Mouse (Mus musculus): ENCODE measurements around the gene Ntsr2. TPM values are rescaled to one million over a fixed set of nuclear protein-coding genes. Genes with fewer than 3 reads are reported as not detected.

Ntsr2 gene
- polyA plus RNA-seq, 1 experiment from 2014 or later, result not detected

DNA sequence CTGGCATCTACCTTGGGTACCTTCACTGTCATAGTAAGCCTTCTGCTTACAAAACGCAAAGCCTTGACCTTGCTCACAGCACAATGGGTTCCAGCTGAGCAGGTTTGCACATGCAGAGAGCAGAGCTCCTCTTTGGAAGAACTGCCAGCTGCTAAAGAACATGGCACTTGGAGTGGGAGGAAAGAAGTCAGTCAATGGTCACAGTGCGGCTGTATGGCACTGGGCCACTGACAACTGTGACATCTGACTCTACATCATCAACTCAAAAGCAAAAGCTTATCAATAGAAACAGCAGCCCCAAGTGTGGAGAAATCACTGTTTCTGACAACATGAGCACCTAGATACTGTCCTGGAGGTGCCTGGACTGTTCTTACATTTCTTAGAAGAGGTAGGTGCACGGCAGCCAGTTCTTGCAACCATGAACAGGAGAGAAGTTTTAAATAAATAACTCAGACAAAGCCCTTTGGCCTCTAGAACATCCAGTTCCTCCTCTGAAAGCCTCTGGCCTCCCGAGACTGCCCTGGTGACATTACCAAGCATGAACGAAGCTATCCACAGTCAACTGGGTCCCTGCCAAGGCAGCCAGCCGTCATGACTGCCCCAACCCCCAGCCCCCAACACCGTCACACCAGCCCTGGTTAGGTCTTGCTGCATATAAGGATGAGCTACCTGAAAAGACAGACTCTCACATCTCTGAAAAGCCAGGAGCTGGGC lies 22.9 kb upstream of the Ntsr2 start:
- DNase-seq (ENCODE audit: low spot score), result no peak
- Histone ChIP-seq H3K4me1 (ENCODE audit: control insufficient read depth, insufficient read depth, low read length) (no peaks in the 10 kb centered on the region), H3K36me3 (ENCODE audit: control insufficient read depth, insufficient read depth, low read length) (no peaks in the 10 kb centered on the region), H3K9me3 (ENCODE audit: control insufficient read depth, low read length) (no peaks in the 10 kb centered on the region), H3K27ac (ENCODE audit: low read depth, low read length) (no peak overlapping the region), H3K4me3 (ENCODE audit: low read depth, low read length) (no peak overlapping the region), H3K4me2 (ENCODE audit: low read depth) (no peak overlapping the region), H3K27me3 (ENCODE audit: control insufficient read depth, insufficient read depth, low read length) (no peaks in the 10 kb centered on the region), H3K9ac (ENCODE audit: low read length) (no peak overlapping the region)
- WGBS, result 80% methylated on average over 7 of the region's 7 CpGs
- ATAC-seq (ENCODE audit: insufficient read depth, low FRiP score, low TSS enrichment), result no peak

DNA sequence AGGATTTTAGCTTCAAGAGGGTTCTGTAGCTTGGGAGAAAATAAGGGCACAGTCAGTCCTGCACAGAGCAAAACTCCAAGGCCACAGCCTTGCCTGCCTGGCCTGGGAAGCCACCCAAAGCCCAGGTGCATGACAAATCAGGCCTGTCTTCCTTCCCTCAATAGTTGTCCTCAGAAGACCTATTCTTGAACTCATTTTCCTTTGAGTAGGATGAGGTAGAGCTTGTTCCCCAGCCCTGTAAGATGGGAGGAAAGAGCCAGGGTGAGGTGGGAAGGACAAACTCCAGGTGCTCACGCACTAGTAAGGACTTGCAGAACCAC lies 22.4 kb upstream of the Ntsr2 start:
- WGBS, result 100% methylated on average over 1 of the region's 1 CpGs
- no peak overlapping the region for H3K27ac ChIP-seq (ENCODE audit: low read depth, low read length)
- ATAC-seq (ENCODE audit: insufficient read depth, low FRiP score, low TSS enrichment), result no peak
- H3K36me3 ChIP-seq (ENCODE audit: control insufficient read depth, insufficient read depth, low read length), result no peaks in the 10 kb centered on the region
- H3K9ac ChIP-seq (ENCODE audit: low read length), result no peak overlapping the region
- no peaks in the 10 kb centered on the region for H3K4me1 ChIP-seq (ENCODE audit: control insufficient read depth, insufficient read depth, low read length)
- no peak for DNase-seq (ENCODE audit: low spot score)
- no peaks in the 10 kb centered on the region for H3K27me3 ChIP-seq (ENCODE audit: control insufficient read depth, insufficient read depth, low read length)
- no peak overlapping the region for H3K4me2 ChIP-seq (ENCODE audit: low read depth)
- H3K9me3 ChIP-seq (ENCODE audit: control insufficient read depth, low read length), result no peaks in the 10 kb centered on the region
- no peak overlapping the region for H3K4me3 ChIP-seq (ENCODE audit: low read depth, low read length)

DNA sequence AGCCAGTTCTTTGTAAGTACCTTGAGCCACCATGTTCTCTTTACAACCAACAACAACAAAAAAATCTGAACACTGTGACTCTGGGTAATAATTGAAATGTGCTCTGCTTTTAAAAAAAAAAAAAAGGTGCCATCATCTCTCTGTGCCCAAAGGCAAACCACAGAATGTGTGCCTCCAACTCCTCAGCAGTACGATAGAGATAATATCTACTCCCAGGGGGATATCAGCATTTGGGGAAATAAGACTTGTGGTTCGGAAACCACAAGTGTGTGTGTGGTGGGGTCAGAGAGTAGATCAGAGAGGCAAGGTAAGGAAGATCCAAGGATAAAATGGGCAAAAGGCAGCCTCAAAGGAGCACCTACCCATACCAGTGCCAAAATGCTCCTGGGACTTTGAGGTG lies 21.8 kb upstream of the Ntsr2 start:
- H3K9ac ChIP-seq (ENCODE audit: low read length), result no peak overlapping the region
- no peak overlapping the region for H3K4me3 ChIP-seq (ENCODE audit: low read depth, low read length)
- H3K36me3 ChIP-seq (ENCODE audit: control insufficient read depth, insufficient read depth, low read length), result no peaks in the 10 kb centered on the region
- no peaks in the 10 kb centered on the region for H3K4me1 ChIP-seq (ENCODE audit: control insufficient read depth, insufficient read depth, low read length)
- no peak for DNase-seq (ENCODE audit: low spot score)
- H3K9me3 ChIP-seq (ENCODE audit: control insufficient read depth, low read length), result no peaks in the 10 kb centered on the region
- H3K27me3 ChIP-seq (ENCODE audit: control insufficient read depth, insufficient read depth, low read length), result no peaks in the 10 kb centered on the region
- WGBS, result 88% methylated on average over 2 of the region's 2 CpGs
- no peak overlapping the region for H3K27ac ChIP-seq (ENCODE audit: low read depth, low read length)
- no peak overlapping the region for H3K4me2 ChIP-seq (ENCODE audit: low read depth)
- no peak for ATAC-seq (ENCODE audit: insufficient read depth, low FRiP score, low TSS enrichment)

DNA sequence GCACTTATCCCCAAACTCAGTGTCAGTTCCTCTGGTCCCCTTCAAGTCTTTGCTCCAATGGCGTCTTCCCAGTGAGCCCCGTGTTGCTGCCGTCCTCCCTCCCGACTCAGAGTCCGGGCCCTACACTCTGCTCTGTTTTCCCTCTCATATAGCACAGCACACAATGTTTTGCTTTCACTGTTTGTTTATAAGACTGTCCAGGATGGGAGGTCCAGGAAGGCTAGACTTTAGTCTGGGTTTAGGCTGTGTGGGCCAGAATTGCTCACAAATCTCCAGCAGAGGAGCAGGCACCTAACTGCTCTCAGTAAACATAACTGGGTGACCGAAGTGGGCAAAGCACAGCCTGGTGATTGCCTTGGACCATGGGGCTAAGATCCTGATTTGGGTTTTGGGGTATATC lies 19.9 kb upstream of the Ntsr2 start:
- Histone ChIP-seq H3K9me3 (ENCODE audit: control insufficient read depth, low read length) (no peaks in the 10 kb centered on the region), H3K27ac (ENCODE audit: low read depth, low read length) (no peak overlapping the region), H3K4me3 (ENCODE audit: low read depth, low read length) (no peak overlapping the region), H3K36me3 (ENCODE audit: control insufficient read depth, insufficient read depth, low read length) (no peaks in the 10 kb centered on the region), H3K4me1 (ENCODE audit: control insufficient read depth, insufficient read depth, low read length) (no peaks in the 10 kb centered on the region), H3K27me3 (ENCODE audit: control insufficient read depth, insufficient read depth, low read length) (no peaks in the 10 kb centered on the region), H3K9ac (ENCODE audit: low read length) (no peak overlapping the region), H3K4me2 (ENCODE audit: low read depth) (no peak overlapping the region)
- WGBS, result 75% methylated on average over 6 of the region's 6 CpGs
- no peak for ATAC-seq (ENCODE audit: insufficient read depth, low FRiP score, low TSS enrichment)
- DNase-seq (ENCODE audit: low spot score), result no peak

DNA sequence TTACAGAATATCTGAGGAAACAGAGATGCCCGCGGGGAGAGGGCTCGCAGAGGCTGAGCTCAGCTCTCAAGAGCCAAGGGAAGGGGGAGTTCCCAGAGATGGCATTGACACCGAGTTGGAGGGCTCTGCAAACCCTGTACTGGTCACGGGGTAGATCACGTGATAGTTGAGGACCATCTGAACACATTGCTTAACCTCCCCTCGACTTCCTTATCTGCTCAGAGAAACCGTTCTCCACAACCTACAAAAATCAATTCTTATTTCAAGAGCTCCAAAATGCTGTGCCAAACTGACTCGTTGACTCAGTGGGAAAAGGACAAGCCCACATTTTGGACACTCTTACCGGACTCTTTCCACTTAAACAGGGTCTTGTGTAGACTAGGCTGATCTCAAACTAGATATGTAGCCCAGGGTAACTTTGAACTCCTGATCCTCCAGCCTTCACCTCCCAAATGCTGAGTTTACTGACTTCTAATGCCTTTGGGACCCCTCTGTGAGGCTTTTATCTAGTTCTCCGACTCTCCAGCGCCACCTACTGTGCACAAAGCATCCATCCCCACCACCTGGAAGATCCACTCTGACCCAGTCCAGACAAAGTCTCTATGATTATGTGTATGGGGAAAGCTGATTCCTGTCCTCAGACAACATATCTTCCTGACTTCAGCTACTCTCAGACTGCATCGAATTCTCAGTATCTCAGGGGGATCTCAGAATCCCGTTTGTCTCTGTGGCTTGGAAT lies 18.9 kb upstream of the Ntsr2 start:
- DNase-seq (ENCODE audit: low spot score), result peak; percentile 65
- Histone ChIP-seq H3K36me3 (ENCODE audit: control insufficient read depth, insufficient read depth, low read length) (no peaks in the 10 kb centered on the region), H3K27me3 (ENCODE audit: control insufficient read depth, insufficient read depth, low read length) (no peaks in the 10 kb centered on the region), H3K4me3 (ENCODE audit: low read depth, low read length) (no peak overlapping the region), H3K9me3 (ENCODE audit: control insufficient read depth, low read length) (no peaks in the 10 kb centered on the region), H3K4me2 (ENCODE audit: low read depth) (no peak overlapping the region), H3K27ac (ENCODE audit: low read depth, low read length) (no peak overlapping the region), H3K9ac (ENCODE audit: low read length) (no peak overlapping the region), H3K4me1 (ENCODE audit: control insufficient read depth, insufficient read depth, low read length) (no peaks in the 10 kb centered on the region)
- WGBS, result 58% methylated on average over 14 of the region's 14 CpGs
- ATAC-seq (ENCODE audit: insufficient read depth, low FRiP score, low TSS enrichment), result no peak

DNA sequence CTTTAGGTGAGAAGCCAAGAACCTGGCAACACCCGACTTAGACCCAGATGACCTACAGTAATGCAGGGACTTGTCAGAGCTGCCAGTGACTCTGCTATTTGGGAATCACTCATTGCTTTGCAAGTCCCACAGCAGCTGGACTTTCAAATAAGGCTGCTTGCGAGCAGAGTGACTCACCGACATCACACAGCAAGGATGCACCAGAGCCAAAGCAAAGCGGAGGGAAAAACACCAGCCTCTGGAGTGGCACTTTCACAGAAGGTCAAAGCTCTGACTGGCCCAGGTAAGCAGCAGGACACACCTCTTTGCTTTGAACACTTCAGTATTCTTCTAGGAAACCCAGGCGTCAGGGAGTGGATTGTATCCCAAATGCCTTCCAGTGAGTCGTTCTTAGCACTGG lies 17.4 kb upstream of the Ntsr2 start:
- Histone ChIP-seq H3K27me3 (ENCODE audit: control insufficient read depth, insufficient read depth, low read length) (no peaks in the 10 kb centered on the region), H3K36me3 (ENCODE audit: control insufficient read depth, insufficient read depth, low read length) (no peaks in the 10 kb centered on the region), H3K27ac (ENCODE audit: low read depth, low read length) (no peak overlapping the region), H3K9ac (ENCODE audit: low read length) (no peak overlapping the region), H3K4me2 (ENCODE audit: low read depth) (no peak overlapping the region), H3K9me3 (ENCODE audit: control insufficient read depth, low read length) (no peaks in the 10 kb centered on the region), H3K4me1 (ENCODE audit: control insufficient read depth, insufficient read depth, low read length) (no peaks in the 10 kb centered on the region), H3K4me3 (ENCODE audit: low read depth, low read length) (no peak overlapping the region)
- 81% methylated on average over 6 of the region's 6 CpGs for whole genome bisulfite sequencing
- DNase-seq (ENCODE audit: low spot score), result no peak
- no peak for ATAC-seq (ENCODE audit: insufficient read depth, low FRiP score, low TSS enrichment)

DNA sequence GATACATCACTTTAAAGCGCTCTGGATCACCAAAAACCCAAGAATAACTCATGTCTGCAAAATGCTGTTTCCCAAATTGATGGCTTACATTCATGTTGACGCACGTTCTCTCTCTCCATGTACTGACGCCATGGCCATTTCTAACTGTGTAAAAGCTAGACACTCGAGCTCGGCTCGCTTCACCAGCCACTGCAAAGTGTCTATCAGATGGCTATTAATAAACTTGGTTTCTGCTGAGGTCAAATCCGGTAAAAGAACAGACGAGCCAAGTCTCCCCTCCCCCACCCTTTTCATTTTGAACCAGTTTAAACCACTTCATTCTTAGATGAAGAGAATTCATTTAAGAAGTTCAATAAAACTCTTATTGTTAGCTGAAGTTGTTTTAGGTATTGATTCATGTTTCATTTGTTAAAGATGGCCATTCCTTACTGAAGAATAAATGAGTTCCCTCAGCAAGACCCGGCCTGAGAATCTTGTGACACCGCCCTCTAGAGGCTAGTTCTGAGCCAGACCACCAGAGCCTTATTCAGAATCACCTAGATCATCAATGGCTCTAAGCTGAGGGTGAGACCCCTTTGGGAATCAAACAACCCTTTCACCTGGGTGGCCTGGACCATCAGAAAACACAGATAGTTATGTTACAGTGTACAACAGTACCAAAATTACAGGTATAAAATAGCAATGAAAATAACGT lies 14.0 kb upstream of the Ntsr2 start:
- H3K36me3 ChIP-seq (ENCODE audit: control insufficient read depth, insufficient read depth, low read length), result no peaks in the 10 kb centered on the region
- no peak for ATAC-seq (ENCODE audit: insufficient read depth, low FRiP score, low TSS enrichment)
- no peak overlapping the region for H3K4me3 ChIP-seq (ENCODE audit: low read depth, low read length)
- H3K4me1 ChIP-seq (ENCODE audit: control insufficient read depth, insufficient read depth, low read length), result no peaks in the 10 kb centered on the region
- no peaks in the 10 kb centered on the region for H3K27me3 ChIP-seq (ENCODE audit: control insufficient read depth, insufficient read depth, low read length)
- H3K9ac ChIP-seq (ENCODE audit: low read length), result no peak overlapping the region
- no peak overlapping the region for H3K27ac ChIP-seq (ENCODE audit: low read depth, low read length)
- H3K4me2 ChIP-seq (ENCODE audit: low read depth), result no peak overlapping the region
- H3K9me3 ChIP-seq (ENCODE audit: control insufficient read depth, low read length), result no peaks in the 10 kb centered on the region
- WGBS, result 74% methylated on average over 12 of the region's 12 CpGs
- no peak for DNase-seq (ENCODE audit: low spot score)

DNA sequence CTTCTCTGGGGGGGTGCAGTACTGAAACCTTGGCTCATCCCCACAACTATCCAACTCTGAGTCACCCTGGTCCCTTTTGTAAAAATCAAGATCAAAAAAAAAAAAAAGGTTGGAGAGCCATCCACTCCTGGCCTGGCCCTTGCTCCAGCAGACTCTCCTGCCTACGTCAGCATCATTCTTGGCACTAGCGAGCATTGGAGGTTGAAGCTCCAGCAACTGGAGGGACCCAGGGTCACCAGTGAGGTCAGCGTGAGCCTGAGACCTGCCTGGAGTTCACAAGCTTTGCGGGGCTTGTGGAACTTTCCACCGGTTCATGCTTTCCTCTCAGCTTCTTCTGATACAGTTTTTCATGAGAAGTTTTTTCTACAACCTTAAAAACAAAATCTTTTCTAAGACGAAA lies 13.1 kb upstream of the Ntsr2 start:
- H3K36me3 ChIP-seq (ENCODE audit: control insufficient read depth, insufficient read depth, low read length), result no peaks in the 10 kb centered on the region
- 90% methylated on average over 6 of the region's 6 CpGs for WGBS
- no peak for ATAC-seq (ENCODE audit: insufficient read depth, low FRiP score, low TSS enrichment)
- no peaks in the 10 kb centered on the region for H3K4me1 ChIP-seq (ENCODE audit: control insufficient read depth, insufficient read depth, low read length)
- no peaks in the 10 kb centered on the region for H3K27me3 ChIP-seq (ENCODE audit: control insufficient read depth, insufficient read depth, low read length)
- H3K4me2 ChIP-seq (ENCODE audit: low read depth), result no peak overlapping the region
- no peak overlapping the region for H3K4me3 ChIP-seq (ENCODE audit: low read depth, low read length)
- no peak overlapping the region for H3K9ac ChIP-seq (ENCODE audit: low read length)
- H3K27ac ChIP-seq (ENCODE audit: low read depth, low read length), result no peak overlapping the region
- DNase-seq (ENCODE audit: low spot score), result no peak
- H3K9me3 ChIP-seq (ENCODE audit: control insufficient read depth, low read length), result no peaks in the 10 kb centered on the region

DNA sequence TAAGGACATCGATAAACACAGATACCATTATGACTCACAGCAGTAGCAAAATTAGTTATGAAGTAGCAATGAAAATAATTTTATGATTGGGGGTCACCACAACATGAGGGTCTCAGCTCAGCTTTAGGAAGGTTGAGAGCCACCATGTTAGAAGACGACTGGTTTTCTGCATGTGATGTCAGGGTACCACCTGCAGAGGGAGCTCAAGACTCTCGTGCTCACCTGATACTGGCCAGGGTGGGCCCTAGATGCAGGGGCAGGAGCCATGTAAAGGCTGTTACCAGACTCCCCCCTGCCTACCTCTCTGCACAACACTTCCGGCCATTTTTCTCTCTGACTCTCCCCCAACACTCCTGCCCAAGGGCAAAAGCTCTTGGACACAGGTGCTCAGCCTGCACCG lies 11.2 kb upstream of the Ntsr2 start:
- H3K27ac ChIP-seq (ENCODE audit: low read depth, low read length), result no peak overlapping the region
- WGBS, result 63% methylated on average over 5 of the region's 5 CpGs
- H3K9ac ChIP-seq (ENCODE audit: low read length), result no peak overlapping the region

More for the DNA sequence above, 11.2 kb upstream of the Ntsr2 start:
- DNase-seq (ENCODE audit: low spot score) (no peak), ATAC-seq (ENCODE audit: insufficient read depth, low FRiP score, low TSS enrichment) (no peak)
- Histone ChIP-seq H3K27me3 (ENCODE audit: control insufficient read depth, insufficient read depth, low read length) (no peaks in the 10 kb centered on the region), H3K4me3 (ENCODE audit: low read depth, low read length) (no peak overlapping the region), H3K4me1 (ENCODE audit: control insufficient read depth, insufficient read depth, low read length) (no peaks in the 10 kb centered on the region), H3K36me3 (ENCODE audit: control insufficient read depth, insufficient read depth, low read length) (no peaks in the 10 kb centered on the region), H3K9me3 (ENCODE audit: control insufficient read depth, low read length) (no peaks in the 10 kb centered on the region), H3K4me2 (ENCODE audit: low read depth) (no peak overlapping the region)

Measured in neural tube, embryonic 11.5 days (tissue).